Mouse (Mus musculus): ENCODE data around the gene Jade2. TPM values are rescaled to one million over a fixed set of nuclear protein-coding genes. Genes with fewer than 3 reads are reported as not detected.

The Jade2 gene
- polyA plus RNA-seq, 1 experiment from 2014 or later: 0.95 TPM

DNA sequence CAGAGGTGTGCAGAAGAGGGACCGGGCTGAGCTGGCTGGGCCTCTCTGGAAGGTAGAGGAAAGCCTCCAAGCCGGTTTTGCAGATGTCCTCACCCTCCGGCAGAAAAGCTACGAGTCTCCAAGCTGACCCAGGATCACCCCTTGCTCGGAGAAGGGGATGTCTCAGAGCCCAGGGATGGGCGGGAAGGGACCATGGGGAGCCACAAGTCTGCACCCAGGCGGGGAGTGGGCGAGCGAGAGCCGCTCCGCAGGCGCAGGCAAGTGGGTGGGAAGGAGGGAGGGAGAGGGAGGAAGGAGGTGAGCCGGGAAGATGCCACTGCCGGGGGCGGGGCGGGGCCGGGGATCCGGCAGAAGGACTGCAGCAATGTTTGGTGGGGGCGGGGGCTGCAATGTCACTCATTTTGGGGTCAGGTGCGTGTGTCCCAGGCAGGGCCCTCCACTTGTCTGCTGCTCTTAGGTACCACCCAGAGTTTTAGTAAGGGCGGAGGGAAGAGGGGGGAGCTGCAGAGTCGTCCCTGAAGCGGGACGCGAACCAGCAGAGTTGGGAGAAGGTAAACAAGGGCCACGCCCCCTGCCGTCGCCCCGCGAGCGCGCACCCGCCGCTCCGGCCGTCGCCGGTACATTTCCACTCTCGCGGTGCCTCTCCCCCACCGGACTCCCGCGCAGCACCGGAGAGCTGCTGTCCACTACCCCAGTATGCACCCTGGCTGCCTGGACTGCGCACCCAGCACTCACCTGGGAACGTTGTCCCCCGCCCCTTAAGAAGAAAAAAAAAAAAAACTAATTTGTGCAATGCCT lies 1.4 kb downstream of the Jade2 start:
- Histone ChIP-seq H3K9me3 (replicated peaks) (no peaks in the 10 kb centered on the region), H3K36me3 (no peaks in the 10 kb centered on the region), H3K27ac (peak overlapping the region; percentile 74), H3K4me2 (peak overlapping the region; percentile 98), H3K4me3 (peak overlapping the region; percentile 76), H3K27me3 (replicated peaks) (peaks cover 66% of the 10 kb centered on the region), H3K9ac (peak overlapping the region; percentile 76), H3K4me1 (peaks cover 32% of the 10 kb centered on the region)
- ATAC-seq: peak; percentile 57
- 3% methylated on average over 47 of the region's 47 CpGs for WGBS (ENCODE audit: insufficient replicate concordance)

DNA sequence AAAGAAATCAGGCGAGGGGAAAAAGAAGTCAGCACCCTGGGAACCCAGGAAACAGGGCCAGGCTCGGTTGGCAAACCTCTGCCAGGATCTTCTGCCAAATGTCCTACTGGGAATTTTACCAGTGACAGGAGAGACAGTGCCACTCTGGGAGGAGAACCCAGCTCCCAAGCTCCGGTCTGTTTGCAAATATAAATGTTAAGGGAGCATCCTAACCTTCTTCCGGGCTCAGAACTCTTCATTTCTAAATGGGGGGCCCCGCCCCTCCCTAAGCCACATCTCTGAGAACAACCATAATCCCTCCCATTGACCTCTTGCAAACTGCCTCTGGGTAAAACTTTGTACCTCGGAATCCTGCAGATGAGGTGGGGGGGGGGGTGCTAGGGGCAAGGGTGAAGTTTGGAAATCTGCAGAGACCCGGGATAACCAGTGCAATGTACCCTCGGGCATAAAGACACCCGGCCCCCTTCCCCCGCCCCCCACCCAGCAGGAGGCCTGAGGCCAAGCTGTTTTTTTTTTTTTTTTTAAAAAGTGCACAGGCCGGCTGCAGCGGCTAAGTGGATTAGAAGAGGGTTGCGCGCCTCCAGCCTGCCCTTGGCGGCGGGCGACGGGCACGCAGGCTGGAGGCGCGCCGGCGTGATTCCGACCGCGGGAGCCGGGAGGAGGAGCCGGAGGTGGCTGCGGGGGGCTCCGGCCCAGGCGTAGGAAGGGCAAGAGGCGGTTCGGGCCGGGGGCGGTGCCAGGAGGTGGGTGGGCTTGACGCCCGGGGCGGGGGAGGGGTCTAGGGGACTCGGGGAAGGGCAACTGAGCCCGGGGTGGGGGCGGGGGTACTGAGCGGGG lies 2.3 kb downstream of the Jade2 start:
- Histone ChIP-seq H3K36me3 (no peaks in the 10 kb centered on the region), H3K9me3 (replicated peaks) (no peaks in the 10 kb centered on the region), H3K4me3 (peak overlapping the region; percentile 76), H3K9ac (peak overlapping the region; percentile 76), H3K4me2 (peak overlapping the region; percentile 98), H3K27me3 (replicated peaks) (peaks cover 58% of the 10 kb centered on the region), H3K27ac (peak overlapping the region; percentile 74), H3K4me1 (peaks cover 32% of the 10 kb centered on the region)
- ATAC-seq: peak; percentile 75
- WGBS (ENCODE audit: insufficient replicate concordance): 7% methylated on average over 42 of the region's 42 CpGs

DNA sequence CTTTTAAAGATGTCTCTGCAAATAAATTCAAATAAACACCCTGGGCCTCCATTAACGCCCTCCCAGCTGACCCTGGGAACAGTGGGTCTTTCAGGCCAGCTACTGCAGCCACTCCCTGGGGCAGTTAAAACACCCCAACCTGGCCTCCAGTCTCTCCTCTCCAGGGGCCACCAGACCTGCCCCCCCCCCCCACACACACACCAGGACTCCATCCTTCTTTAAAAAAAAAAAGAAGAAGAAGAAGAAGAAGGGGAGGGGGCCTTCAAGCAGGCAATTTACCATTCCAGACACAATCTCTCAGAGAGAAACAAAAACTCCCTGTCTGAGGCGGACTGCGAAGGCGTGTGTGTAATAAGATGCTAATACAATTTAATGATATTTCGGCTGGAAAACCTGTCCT lies 4.9 kb downstream of the Jade2 start:
- H3K36me3 ChIP-seq: no peaks in the 10 kb centered on the region
- 74% methylated on average over 5 of the region's 5 CpGs for WGBS (ENCODE audit: insufficient replicate concordance)
- no peak overlapping the region for H3K4me2 ChIP-seq
- ATAC-seq: no peak
- H3K4me3 ChIP-seq: no peak overlapping the region
- no peak overlapping the region for H3K9ac ChIP-seq
- H3K27me3 ChIP-seq (replicated peaks): peaks cover 32% of the 10 kb centered on the region
- no peaks in the 10 kb centered on the region for H3K9me3 ChIP-seq (replicated peaks)
- peaks cover 38% of the 10 kb centered on the region for H3K4me1 ChIP-seq
- no peak overlapping the region for H3K27ac ChIP-seq

DNA sequence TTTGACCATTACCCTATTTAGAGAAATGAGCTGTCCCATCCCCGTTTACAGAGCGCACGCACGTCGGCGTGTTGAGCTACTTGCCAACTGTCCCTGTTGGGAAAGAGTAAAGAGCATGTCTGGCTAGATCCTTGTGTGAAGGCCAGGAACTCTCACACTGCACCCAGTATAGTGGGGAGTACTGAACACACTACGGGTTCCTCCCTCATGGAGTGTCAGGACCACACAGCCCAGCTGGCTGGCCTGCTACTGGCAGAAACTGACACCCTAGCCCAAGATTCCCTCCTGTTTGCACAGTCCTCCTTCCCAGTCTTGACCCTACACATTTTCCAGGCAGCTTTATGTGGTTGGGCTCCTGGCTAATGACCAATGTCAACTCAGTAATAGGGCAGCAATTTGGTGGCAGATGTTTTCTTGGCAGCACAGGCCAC lies 5.3 kb downstream of the Jade2 start:
- 81% methylated on average over 7 of the region's 7 CpGs for WGBS (ENCODE audit: insufficient replicate concordance)
- peaks cover 42% of the 10 kb centered on the region for H3K4me1 ChIP-seq
- peaks cover 27% of the 10 kb centered on the region for H3K27me3 ChIP-seq (replicated peaks)
- no peak overlapping the region for H3K4me2 ChIP-seq
- ATAC-seq: no peak
- H3K27ac ChIP-seq: no peak overlapping the region
- H3K9me3 ChIP-seq (replicated peaks): no peaks in the 10 kb centered on the region
- no peaks in the 10 kb centered on the region for H3K36me3 ChIP-seq
- H3K9ac ChIP-seq: no peak overlapping the region
- H3K4me3 ChIP-seq: no peak overlapping the region

DNA sequence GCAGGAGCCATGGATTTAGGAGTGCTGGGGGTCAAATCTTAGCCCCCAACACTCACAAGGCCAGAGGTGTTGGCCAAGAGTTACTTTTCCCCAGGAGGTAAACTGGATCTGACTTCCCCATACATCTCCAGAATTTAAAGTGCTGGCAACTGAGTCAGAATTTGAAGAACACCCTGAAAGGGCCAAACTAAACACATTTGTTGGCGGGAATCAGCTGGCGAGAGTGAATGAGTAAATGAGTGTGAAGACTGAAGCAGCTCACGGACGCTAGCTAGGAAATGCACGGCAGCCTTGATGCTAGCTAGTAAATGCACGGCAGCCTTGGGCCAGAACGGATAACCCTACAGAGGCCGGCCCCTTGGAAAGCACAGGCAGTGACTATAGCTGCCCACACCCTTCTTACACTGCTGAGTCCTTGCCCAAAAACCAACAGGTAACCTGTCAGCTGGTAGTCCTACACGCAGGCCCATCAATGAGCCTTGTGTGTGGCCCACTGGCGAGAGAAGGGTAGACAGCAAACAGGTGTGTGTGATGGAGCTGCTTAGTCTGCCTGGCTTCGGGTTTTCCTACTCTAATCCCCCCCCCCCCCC lies 6.6 kb downstream of the Jade2 start:
- WGBS (ENCODE audit: insufficient replicate concordance): 78% methylated on average over 11 of the region's 11 CpGs
- Histone ChIP-seq H3K4me2 (no peak overlapping the region), H3K4me3 (no peak overlapping the region), H3K9ac (no peak overlapping the region), H3K27ac (no peak overlapping the region), H3K4me1 (peaks cover 33% of the 10 kb centered on the region), H3K9me3 (replicated peaks) (no peaks in the 10 kb centered on the region), H3K27me3 (replicated peaks) (0 out of 2 replicates have a peak, but pooled peaks cover 15% of the 10 kb centered on the region), H3K36me3 (no peaks in the 10 kb centered on the region)
- no peak for ATAC-seq

DNA sequence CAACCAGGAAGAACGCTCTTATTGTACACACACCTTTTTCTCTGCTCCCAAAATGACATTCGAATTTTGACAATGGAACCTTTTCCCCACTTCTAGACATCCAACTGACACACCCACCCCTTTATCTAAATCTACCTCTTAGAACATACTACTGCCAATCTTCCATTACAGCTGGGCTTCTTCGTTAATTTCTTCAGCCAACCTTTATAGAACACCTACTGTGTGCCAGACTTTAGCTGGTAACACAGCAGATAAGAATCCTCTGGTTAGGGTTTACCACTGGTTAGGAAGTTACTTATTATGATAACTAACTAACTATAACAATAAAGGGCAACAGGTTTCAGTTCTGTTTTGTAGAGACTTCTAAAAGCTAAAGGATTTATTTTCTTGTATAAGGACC lies 9.1 kb downstream of the Jade2 start:
- Histone ChIP-seq H3K36me3 (no peaks in the 10 kb centered on the region), H3K4me1 (peaks cover 22% of the 10 kb centered on the region), H3K9me3 (replicated peaks) (no peaks in the 10 kb centered on the region), H3K4me2 (no peak overlapping the region), H3K9ac (no peak overlapping the region), H3K4me3 (no peak overlapping the region), H3K27ac (peak overlapping the region; percentile 64; the same call in 1 of the 2 replicates), H3K27me3 (replicated peaks) (no peaks in the 10 kb centered on the region)
- ATAC-seq: no peak
- WGBS (ENCODE audit: insufficient replicate concordance): 66% methylated on average over 3 of the region's 3 CpGs

DNA sequence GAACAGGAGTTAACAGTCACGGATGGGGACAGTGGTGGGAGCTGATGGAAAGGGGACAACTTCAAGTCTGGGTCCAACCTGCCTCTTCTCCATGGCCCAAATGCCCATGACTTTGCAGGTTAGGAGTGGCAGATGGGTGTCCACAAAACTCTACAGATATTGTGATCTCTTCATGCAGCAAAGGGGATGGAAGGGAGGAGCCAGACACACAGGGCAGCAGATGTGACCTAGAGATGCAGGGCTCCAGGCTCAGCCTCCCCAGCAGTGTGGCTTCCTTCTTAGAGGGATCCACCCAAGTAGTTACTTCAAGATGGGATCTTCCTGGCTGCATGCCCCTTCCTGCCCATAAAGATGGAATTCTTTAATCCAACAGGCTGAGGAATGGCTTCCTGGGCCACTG lies 9.6 kb downstream of the Jade2 start:
- Histone ChIP-seq H3K4me2 (no peak overlapping the region), H3K9ac (no peak overlapping the region; the same call in 1 of the 2 replicates), H3K4me3 (no peak overlapping the region), H3K36me3 (no peaks in the 10 kb centered on the region), H3K9me3 (replicated peaks) (no peaks in the 10 kb centered on the region), H3K27me3 (replicated peaks) (no peaks in the 10 kb centered on the region), H3K4me1 (peaks cover 22% of the 10 kb centered on the region), H3K27ac (peak overlapping the region; percentile 64)
- WGBS (ENCODE audit: insufficient replicate concordance): 79% methylated on average over 1 of the region's 1 CpGs
- peak; percentile 88 for ATAC-seq

DNA sequence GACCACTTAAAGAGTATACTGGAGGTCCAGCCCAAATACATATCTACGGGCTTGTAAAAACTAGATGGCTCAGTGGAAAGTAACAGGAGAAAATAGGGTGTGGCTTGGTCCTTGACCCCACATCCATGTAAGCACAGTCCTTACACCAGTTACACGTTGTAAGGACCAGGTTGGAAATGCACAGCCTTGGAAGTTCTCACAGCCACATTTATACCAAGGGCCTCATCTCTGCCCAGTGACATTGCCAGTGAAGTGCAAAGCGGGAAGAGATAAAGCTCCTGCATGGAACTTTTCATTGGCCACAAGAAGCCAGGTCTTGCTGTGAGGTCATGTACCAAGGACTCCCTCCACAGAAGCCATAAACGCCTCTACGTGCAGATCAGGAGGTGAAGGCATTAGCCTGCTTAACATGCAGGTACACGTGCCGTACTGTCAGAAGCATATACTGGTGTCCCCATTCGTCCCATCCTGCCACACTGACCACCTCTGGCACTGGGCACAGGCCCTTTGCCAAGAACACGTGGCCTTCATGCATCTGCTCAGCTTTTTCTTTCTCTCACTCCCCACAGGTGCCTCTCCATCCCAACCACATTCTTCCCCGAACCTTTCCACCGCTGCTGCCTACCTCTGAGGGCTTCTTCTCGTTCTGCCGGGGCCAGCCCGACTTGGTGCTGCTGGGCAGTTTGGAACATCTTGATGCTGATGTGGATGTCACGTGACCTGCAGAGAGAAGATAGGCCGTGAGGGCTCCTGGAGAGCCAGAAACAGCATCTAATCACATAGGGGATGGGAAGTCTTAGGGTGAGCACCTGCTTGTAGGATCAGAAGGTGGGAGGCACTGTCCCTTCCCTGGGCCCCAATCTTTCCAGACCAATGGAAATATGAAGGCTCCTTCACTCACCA lies 11.2 kb downstream of the Jade2 start:
- ATAC-seq: no peak
- no peak overlapping the region for H3K4me2 ChIP-seq
- H3K9me3 ChIP-seq (replicated peaks): no peaks in the 10 kb centered on the region
- no peak overlapping the region for H3K4me3 ChIP-seq
- 79% methylated on average over 16 of the region's 16 CpGs for WGBS (ENCODE audit: insufficient replicate concordance)
- no peak overlapping the region for H3K9ac ChIP-seq
- H3K27me3 ChIP-seq (replicated peaks): no peaks in the 10 kb centered on the region
- peaks cover 33% of the 10 kb centered on the region for H3K4me1 ChIP-seq
- H3K27ac ChIP-seq: no peak overlapping the region
- no peaks in the 10 kb centered on the region for H3K36me3 ChIP-seq

DNA sequence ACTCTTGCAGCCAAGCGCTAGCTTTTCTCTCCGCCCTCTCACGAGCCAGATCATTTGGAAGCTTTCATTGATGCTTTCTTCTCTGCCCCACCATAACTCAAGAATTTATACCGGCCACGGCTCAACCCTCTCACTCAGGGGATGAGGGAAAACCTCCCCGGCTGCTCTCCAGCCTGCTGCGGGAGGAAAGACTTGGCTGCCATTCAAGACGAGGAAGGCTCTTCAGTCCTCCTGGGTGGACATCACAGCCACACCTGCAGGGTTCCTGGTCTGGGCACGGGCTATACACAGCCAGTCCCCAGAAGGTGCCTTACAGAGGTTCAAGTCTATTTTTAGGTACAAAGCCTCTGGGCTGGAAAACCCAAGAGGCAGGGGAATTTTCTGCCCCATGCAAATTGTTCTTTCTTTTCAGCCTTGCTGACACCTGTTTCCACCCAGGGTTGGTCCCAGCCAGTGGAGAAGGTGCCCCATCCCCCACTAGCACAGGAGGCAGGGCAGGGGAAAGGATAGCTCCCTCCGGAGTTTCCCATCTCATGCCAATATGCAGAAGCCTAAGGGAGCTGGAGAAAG lies 12.8 kb downstream of the Jade2 start:
- Histone ChIP-seq H3K27me3 (replicated peaks) (no peaks in the 10 kb centered on the region), H3K4me1 (peaks cover 49% of the 10 kb centered on the region), H3K9ac (no peak overlapping the region), H3K9me3 (replicated peaks) (no peaks in the 10 kb centered on the region), H3K27ac (no peak overlapping the region), H3K4me3 (no peak overlapping the region), H3K4me2 (no peak overlapping the region), H3K36me3 (no peaks in the 10 kb centered on the region)
- ATAC-seq: no peak
- 71% methylated on average over 10 of the region's 10 CpGs for WGBS (ENCODE audit: insufficient replicate concordance)

DNA sequence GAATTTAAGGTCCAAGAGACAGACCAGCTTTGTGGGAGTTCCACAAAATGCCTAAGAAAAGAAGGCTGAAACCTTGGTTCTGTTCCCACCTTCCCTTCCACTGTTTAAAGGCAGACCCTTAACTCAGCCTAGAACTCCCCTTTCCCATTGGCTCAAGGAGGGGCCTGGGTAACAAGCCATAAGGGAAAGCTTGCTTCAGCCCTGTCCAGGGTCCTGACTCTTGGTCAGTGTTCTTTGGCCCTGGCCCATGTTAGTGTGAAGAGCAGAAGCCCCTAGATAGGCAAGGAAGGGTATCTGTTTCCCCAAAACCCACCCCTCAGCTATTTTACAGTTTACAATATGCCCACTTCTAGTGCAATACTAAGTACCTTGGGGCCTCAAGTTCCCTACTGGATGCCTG lies 13.6 kb downstream of the Jade2 start:
- H3K27ac ChIP-seq: no peak overlapping the region
- H3K36me3 ChIP-seq: no peaks in the 10 kb centered on the region
- no peak overlapping the region for H3K4me3 ChIP-seq
- H3K9me3 ChIP-seq (replicated peaks): no peaks in the 10 kb centered on the region
- peaks cover 53% of the 10 kb centered on the region for H3K4me1 ChIP-seq
- no peaks in the 10 kb centered on the region for H3K27me3 ChIP-seq (replicated peaks)
- H3K9ac ChIP-seq: no peak overlapping the region
- H3K4me2 ChIP-seq: no peak overlapping the region
- ATAC-seq: no peak

DNA sequence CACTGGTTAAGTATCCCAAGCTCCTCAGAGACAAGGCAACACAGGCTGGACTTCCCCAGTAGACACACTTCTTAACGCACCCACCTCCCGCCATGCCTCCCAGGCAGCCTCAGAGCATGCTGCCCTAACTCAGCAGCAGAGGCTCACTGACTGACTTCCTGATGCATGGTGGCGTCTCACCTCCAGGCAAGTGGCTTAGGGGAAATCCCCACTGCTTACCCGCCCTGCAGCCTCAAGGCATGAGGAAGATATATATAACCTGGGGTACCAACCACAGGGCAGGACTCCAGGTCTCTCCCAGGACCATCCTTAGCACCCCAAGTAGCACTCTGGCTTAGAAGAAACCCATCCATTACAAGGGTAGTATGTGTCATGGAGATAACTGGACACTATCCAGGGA lies 14.3 kb downstream of the Jade2 start:
- no peak overlapping the region for H3K9ac ChIP-seq
- H3K4me3 ChIP-seq: no peak overlapping the region
- WGBS (ENCODE audit: insufficient replicate concordance): 68% methylated on average over 4 of the region's 4 CpGs
- H3K4me2 ChIP-seq: no peak overlapping the region
- peaks cover 50% of the 10 kb centered on the region for H3K4me1 ChIP-seq
- H3K27ac ChIP-seq: no peak overlapping the region
- H3K9me3 ChIP-seq (replicated peaks): no peaks in the 10 kb centered on the region
- no peak for ATAC-seq
- H3K36me3 ChIP-seq: no peaks in the 10 kb centered on the region
- H3K27me3 ChIP-seq (replicated peaks): no peaks in the 10 kb centered on the region
